Mouse (Mus musculus): Measurements from ENCODE around the gene Gclc.

Gene Gclc

DNA sequence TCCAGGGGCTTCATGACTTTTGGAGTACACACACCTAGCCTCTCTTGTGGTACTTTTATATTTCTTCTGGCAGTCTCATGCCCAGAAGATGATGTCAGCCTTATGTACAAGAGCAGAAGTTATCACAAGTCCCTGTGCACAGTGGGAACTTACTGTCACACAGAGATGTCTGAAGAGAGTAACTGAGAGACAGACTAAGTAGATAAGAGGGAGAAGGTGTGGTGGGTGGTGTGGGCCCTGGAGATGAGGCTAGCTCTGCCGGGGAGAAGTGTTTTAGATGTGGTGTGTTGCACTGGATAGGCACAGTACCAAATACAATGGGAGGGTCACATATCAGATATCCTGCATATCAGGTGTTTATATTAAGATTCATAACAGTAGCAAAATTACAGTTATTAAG is 3.0 kb downstream of the Gclc start:
- no peaks in the 10 kb centered on the region for H3K27me3 ChIP-seq (ENCODE audit: control insufficient read depth, insufficient read depth, low read length, poor library complexity, severe bottlenecking)
- no peaks in the 10 kb centered on the region for H3K36me3 ChIP-seq (ENCODE audit: control insufficient read depth, insufficient read depth, low read length, poor library complexity, severe bottlenecking)
- no peak for DNase-seq (ENCODE audit: low read depth, low spot score)

DNA sequence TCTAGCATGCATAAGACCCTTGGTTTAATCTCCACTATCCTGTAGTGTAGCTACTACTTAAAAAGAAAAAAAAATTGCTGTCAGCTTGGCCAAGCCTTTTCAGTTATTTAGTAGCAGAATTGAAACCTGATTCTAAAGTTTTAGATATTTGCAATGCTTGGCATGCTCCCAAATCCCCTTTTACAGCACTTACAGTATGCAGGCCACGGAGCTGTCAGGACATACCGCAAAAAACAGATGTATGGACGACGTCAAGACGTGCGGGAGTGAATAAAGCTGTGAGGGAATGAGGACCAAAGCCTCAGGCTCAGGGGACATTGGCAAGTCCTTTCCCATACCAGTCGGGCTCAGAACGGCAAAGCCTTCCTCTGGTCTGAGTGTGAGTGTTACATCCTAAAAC is 4.1 kb downstream of the Gclc start:
- no peak for DNase-seq (ENCODE audit: low read depth, low spot score)
- Histone ChIP-seq H3K27me3 (ENCODE audit: control insufficient read depth, insufficient read depth, low read length, poor library complexity, severe bottlenecking) (no peaks in the 10 kb centered on the region), H3K36me3 (ENCODE audit: control insufficient read depth, insufficient read depth, low read length, poor library complexity, severe bottlenecking) (no peaks in the 10 kb centered on the region)

DNA sequence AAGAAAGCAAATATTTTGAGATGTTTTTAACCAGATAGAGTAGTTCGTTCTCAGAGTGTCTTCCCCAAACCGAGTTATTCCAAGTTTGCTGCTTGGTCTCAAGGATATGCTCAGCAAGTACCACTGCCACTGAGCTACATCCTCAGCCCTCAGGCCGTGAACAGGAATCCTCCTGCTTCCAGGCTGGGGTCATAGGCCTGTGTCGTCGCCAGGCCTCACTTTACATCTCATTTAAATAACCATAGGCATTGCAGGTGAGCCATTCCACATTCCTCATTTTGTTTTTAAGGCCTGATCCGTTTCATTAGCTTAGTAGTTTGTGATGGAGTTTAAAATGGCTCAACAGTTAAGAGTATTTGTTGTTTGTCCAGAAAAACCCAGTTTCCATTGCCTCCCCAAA is 4.8 kb downstream of the Gclc start:
- H3K27me3 ChIP-seq (ENCODE audit: control insufficient read depth, insufficient read depth, low read length, poor library complexity, severe bottlenecking): no peaks in the 10 kb centered on the region
- no peaks in the 10 kb centered on the region for H3K36me3 ChIP-seq (ENCODE audit: control insufficient read depth, insufficient read depth, low read length, poor library complexity, severe bottlenecking)
- DNase-seq (ENCODE audit: low read depth, low spot score): no peak

DNA sequence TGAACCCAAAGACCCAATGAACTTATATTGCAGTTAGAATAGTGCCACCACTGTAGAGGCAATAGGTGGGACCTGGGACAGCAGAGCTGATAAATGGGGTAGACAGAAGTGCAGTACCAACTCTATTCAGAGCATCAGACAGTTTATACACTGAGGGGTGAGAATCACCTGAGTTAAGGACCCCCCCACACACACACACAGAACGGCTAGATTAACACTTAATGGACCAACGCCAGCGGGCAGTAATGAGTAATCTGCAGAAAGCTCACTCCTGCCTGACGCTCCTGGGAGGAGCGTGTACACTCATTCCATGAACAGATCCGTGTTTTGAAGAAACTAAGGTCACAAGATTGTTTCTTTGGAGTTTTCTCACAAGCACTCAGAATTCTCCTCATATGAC is 5.4 kb downstream of the Gclc start:
- Histone ChIP-seq H3K36me3 (ENCODE audit: control insufficient read depth, insufficient read depth, low read length, poor library complexity, severe bottlenecking) (0 out of 2 replicates have a peak, but pooled peaks cover 1% of the 10 kb centered on the region), H3K27me3 (ENCODE audit: control insufficient read depth, insufficient read depth, low read length, poor library complexity, severe bottlenecking) (no peaks in the 10 kb centered on the region)
- no peak for DNase-seq (ENCODE audit: low read depth, low spot score)

DNA sequence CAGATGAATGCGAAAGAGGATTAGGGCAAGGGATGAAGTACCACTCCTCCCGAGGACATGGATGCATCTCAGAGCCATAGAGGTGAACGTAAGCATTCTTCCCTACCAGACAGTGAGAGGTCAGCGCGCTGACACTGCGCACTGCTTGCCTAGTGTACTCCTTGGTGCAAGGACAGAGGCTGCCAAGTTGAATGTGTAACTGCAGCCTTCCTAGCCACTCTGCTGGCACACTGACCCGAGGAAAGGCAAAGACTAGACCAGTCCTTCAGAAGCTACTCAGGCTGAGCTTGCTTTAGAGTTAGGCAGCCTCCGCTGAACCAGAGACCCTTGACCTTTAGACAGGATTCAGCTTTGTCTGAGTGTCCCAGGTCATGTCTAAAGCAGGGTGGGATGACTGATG is 11.9 kb downstream of the Gclc start:
- no peak for DNase-seq (ENCODE audit: low read depth, low spot score)
- 0 out of 2 replicates have a peak, but pooled peaks cover 1% of the 10 kb centered on the region for H3K36me3 ChIP-seq (ENCODE audit: control insufficient read depth, insufficient read depth, low read length, poor library complexity, severe bottlenecking)
- H3K27me3 ChIP-seq (ENCODE audit: control insufficient read depth, insufficient read depth, low read length, poor library complexity, severe bottlenecking): no peaks in the 10 kb centered on the region

DNA sequence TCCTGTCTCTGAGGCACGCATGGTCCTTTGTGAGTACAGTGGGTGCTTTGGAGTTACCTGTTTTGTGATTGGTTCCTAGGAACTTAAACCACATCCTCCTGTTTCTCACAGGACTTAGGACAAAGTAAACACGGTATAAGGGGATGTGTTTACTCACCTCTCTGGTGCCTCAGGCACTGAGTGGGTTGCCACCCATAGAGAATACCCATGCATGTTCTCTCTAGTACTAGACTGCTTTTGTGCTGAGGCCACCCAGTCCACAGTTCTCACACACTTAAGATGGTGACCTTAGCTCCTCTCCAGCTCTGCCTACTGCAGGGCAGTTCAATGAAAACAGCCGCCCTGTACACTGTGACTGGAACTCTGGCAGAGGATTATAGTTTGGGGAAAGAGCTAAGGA is 12.4 kb downstream of the Gclc start:
- Histone ChIP-seq H3K27me3 (ENCODE audit: control insufficient read depth, insufficient read depth, low read length, poor library complexity, severe bottlenecking) (no peaks in the 10 kb centered on the region), H3K36me3 (ENCODE audit: control insufficient read depth, insufficient read depth, low read length, poor library complexity, severe bottlenecking) (0 out of 2 replicates have a peak, but pooled peaks cover 1% of the 10 kb centered on the region)
- DNase-seq (ENCODE audit: low read depth, low spot score): no peak

DNA sequence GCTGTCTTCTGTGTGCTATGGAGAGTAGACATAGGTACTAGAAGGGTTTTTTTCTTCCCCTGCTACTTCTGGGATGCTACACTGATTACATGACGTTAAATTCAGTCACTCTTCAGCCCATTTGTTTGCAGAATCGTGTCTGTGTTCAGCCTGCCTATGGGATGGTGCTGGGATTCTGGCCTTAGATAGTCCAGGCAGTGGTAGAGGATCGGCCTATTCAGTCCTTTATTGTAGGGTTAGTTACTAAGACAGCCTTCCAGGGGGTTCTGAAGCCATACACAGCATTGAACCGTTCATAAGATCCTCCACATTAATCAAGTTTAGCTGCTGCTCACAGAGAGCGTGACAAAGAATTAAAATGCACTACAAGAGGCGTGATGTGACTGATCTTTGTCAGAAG is 16.6 kb downstream of the Gclc start:
- H3K36me3 ChIP-seq (ENCODE audit: control insufficient read depth, insufficient read depth, low read length, poor library complexity, severe bottlenecking): no peaks in the 10 kb centered on the region
- H3K27me3 ChIP-seq (ENCODE audit: control insufficient read depth, insufficient read depth, low read length, poor library complexity, severe bottlenecking): no peaks in the 10 kb centered on the region
- no peak for DNase-seq (ENCODE audit: low read depth, low spot score)

DNA sequence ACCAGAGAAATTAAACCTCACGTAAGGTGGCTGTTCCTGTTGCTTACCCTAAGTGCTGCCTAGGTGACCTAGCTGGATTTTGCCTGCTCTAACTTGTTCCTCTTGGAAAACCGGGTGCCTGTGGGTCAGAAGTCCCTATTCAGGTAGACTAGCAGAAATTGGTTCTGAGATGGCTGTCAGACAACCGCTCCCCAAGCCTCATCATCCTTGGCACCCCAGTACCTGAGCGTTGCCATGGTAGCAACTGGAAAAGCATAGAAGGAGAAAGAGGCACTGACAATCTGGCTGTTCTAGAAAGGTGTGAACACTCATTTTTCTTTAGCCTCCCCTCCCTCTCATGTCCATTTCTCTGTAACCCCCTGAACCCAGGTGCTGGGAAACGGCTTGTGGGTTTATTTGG is 17.0 kb downstream of the Gclc start:
- Histone ChIP-seq H3K36me3 (ENCODE audit: control insufficient read depth, insufficient read depth, low read length, poor library complexity, severe bottlenecking) (no peaks in the 10 kb centered on the region), H3K27me3 (ENCODE audit: control insufficient read depth, insufficient read depth, low read length, poor library complexity, severe bottlenecking) (no peaks in the 10 kb centered on the region)
- DNase-seq (ENCODE audit: low read depth, low spot score): no peak

DNA sequence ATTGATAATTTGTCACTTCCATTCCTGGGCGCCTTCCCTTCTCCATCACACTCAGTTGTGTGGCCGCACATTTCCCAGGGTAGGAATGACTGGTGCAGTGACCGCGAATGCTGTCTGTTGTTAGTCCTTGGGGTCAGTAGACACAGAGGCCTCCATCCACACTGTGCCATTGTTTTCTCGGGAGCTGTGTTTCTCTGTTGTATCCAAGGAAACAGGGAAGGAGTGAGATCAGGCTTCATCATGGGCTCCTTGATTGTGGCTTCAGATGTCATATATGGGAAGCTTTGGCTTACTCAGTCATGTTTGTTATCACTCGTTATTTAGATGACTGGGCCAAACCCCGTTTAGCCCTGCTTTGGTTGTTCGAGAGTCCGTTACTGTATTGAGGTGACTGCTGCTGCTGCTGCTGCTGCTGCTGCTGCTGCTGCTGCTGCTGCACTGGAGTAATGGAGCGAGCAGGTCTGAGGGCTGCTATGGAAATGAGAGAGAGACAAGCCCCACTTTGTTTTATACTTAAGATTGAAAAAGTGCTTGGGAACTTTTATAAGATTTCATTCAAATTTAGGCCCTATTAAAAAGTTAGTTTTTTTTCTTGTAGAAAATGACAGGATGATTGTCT is 17.5 kb downstream of the Gclc start:
- no peak for DNase-seq (ENCODE audit: low read depth, low spot score)
- no peaks in the 10 kb centered on the region for H3K27me3 ChIP-seq (ENCODE audit: control insufficient read depth, insufficient read depth, low read length, poor library complexity, severe bottlenecking)
- no peaks in the 10 kb centered on the region for H3K36me3 ChIP-seq (ENCODE audit: control insufficient read depth, insufficient read depth, low read length, poor library complexity, severe bottlenecking)

DNA sequence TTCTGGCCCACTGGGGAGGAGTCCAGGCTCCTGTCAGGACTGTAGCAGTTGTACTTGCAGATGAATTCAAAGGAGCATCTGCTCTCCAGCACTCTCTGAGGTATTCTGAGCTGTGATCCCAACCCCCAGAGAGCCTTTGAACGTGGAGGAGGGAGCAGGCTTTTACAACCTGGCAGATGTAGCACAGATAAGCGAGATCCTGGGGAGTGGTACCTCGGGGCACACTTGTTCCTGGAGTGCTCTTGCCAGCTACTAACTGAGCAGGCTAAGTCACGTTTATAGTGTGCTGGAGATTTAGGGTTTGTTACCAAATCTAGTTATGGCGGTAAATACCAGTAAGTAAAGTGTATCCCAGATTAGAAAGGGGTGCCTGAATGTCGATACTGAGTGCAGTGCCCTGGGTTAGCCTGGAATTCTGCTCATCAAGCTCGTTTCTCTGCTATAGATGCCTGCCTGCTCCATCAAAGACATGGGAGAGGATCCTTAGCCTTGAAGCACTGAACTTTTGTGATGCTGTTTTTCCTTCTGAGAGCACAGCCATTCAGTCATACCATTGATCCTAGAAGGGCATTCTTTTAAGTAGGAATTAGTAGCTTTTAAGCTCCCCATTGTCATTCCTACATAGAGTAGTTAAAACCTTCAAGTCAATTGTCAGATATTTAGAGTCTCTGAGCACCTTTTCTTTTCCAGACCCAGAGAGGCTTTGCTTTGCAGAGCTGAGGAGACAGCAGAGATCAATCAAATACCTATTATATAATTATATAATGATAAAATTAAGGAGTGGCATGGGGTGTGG is 22.6 kb downstream of the Gclc start:
- Histone ChIP-seq H3K36me3 (ENCODE audit: control insufficient read depth, insufficient read depth, low read length, poor library complexity, severe bottlenecking) (peaks cover 6% of the 10 kb centered on the region), H3K27me3 (ENCODE audit: control insufficient read depth, insufficient read depth, low read length, poor library complexity, severe bottlenecking) (no peaks in the 10 kb centered on the region)
- DNase-seq (ENCODE audit: low read depth, low spot score): no peak

DNA sequence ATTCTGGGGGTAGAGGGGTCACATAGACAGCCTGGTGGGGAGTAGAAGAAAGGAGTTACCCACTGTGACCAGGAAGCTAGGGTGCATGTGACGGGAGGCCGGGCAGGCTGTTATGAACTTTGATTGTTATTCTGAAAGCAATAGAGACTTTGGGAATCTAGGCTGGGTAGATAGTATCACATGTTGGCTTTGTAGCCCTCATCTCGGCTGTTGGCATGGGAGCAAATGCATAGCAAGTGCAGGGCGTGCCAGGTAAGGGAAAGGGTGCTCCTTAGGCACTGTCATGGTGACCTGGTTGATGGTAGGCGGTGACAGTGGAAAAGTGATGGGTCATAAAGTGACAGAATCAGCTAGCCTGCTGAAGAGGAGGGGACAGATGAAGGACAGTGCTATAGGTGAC is 23.3 kb downstream of the Gclc start:
- no peak for DNase-seq (ENCODE audit: low read depth, low spot score)
- Histone ChIP-seq H3K36me3 (ENCODE audit: control insufficient read depth, insufficient read depth, low read length, poor library complexity, severe bottlenecking) (peaks cover 6% of the 10 kb centered on the region), H3K27me3 (ENCODE audit: control insufficient read depth, insufficient read depth, low read length, poor library complexity, severe bottlenecking) (no peaks in the 10 kb centered on the region)

DNA sequence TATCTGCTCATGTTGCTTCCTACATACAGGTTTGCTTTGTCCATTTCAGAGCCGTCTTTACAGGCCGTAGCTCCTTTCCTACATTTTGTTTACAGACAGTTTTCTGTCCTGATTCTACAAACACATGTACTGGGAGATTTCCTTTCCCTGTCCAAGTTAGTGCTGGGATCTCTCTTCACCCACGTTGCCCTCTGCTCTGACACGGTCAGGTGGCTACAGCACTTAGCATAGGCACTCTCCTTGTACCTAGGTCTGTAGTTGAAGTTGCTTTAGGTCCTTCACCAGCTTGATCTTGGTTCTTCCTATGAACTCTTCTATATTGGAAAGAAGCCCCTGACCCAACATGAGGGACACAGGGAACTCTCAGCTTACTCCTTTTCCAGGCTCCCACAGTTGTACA is 25.4 kb downstream of the Gclc start:
- no peak for DNase-seq (ENCODE audit: low read depth, low spot score)
- Histone ChIP-seq H3K36me3 (ENCODE audit: control insufficient read depth, insufficient read depth, low read length, poor library complexity, severe bottlenecking) (peaks cover 6% of the 10 kb centered on the region), H3K27me3 (ENCODE audit: control insufficient read depth, insufficient read depth, low read length, poor library complexity, severe bottlenecking) (no peaks in the 10 kb centered on the region)

DNA sequence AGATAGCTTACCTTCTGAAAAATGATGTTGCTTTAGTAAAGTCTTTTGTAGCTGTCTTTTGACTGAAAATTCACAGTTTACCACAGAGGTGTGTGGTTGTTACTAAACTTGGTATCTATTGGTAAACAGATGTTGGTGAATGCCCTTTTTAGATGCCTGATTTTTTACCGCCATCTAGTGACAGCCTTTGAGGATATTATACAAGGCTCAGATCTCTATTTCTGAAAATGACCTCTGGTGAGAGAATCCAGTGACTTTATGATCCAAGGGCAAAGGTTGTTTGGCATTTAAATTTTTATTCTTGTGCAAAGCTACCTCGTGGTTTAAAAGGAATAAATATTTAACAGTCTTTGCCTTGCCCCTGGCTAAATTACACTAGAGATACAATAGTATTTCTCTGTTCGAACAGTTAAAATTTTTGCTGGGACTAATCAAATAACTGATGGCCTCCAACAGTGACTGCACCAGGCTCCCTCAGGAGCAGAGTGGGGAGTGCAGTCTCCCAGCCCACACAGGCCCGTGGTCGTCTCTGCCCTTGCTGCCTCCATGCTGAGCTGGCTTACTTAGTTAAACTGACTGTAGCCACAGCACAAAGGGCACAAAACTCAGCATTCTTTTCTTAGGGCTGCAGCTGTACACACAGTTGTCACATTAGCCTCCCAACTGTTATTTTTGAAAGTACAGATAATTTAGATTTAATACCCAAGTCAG is 27.3 kb downstream of the Gclc start:
- peak; percentile 60 for DNase-seq (ENCODE audit: low read depth, low spot score)
- H3K27me3 ChIP-seq (ENCODE audit: control insufficient read depth, insufficient read depth, low read length, poor library complexity, severe bottlenecking): no peaks in the 10 kb centered on the region
- H3K36me3 ChIP-seq (ENCODE audit: control insufficient read depth, insufficient read depth, low read length, poor library complexity, severe bottlenecking): peaks cover 6% of the 10 kb centered on the region

DNA sequence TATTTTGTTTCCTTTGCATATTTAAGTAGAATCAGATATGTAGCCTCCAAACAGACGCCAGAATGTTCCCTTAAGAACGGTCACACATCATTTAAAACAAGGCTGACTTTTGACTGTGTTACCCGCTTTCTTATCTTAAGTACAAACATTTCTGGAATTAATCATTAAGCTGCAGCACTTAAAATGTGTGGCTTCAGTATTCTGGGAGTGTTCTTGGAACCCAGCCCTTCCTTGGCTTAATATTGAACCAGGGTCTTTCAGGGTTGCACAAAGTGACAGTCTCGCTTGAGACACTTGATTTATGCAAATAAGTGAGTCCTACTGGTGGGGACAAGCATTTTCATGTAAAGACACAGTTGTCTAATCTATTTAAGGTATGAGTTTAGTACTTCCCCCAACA is 27.9 kb downstream of the Gclc start:
- H3K36me3 ChIP-seq (ENCODE audit: control insufficient read depth, insufficient read depth, low read length, poor library complexity, severe bottlenecking): peaks cover 8% of the 10 kb centered on the region
- no peaks in the 10 kb centered on the region for H3K27me3 ChIP-seq (ENCODE audit: control insufficient read depth, insufficient read depth, low read length, poor library complexity, severe bottlenecking)
- peak; percentile 35 for DNase-seq (ENCODE audit: low read depth, low spot score)

DNA sequence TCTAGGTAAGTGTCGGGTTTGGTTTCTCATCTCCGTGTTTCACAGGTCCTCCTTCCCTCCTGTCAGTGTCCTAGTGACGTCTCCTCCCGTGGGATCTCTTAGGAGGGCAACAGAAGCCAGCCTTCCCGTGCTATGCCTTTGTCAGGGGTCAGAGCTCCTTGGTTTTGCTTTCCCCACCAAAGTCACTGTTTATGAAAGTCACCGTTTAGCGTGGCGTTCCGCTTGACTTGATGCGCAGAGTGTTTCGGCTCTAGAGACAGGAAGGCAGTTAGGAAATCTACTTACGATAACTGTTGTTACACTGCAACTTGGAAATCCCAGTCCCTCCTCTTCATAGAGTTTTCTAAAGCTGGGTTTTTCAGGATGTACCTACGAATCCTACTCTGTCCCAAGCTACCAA is 28.7 kb downstream of the Gclc start:
- Histone ChIP-seq H3K36me3 (ENCODE audit: control insufficient read depth, insufficient read depth, low read length, poor library complexity, severe bottlenecking) (peaks cover 8% of the 10 kb centered on the region), H3K27me3 (ENCODE audit: control insufficient read depth, insufficient read depth, low read length, poor library complexity, severe bottlenecking) (no peaks in the 10 kb centered on the region; the same call in 1 of the 2 replicates)
- peak; percentile 61 for DNase-seq (ENCODE audit: low read depth, low spot score)

Data from splenic B cell, adult 2 months (primary cell).